In the genomic region with DNA sequence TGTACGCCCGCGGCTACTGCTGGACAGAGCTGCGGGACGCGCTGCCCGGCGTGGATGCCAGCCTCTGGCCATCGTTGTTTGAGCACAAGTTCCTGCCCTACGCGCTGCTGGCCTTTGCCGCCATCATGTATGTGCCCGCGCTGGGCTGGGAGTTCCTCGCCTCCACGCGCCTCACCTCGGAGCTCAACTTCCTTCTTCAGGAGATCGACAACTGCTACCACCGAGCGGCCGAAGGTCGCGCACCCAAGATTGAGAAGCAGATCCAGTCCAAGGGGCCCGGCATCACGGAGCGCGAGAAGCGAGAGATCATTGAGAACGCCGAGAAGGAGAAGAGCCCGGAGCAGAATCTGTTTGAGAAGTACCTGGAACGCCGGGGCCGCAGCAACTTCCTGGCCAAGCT, we compare ENCODE assay signal across 9 mouse cellular contexts. TPM values are rescaled to one million over a fixed set of nuclear protein-coding genes. Genes with fewer than 3 reads are reported as not detected.
DNase-seq lines count a peak whose midpoint lies in the region; ATAC-seq and TF ChIP-seq lines count a peak whose summit lies in the region.
"Had no signal": no experiment of that assay in that cellular context is flagged by ENCODE, and none has a peak within 500 bp of the region (broad histone marks: within the 10 kb centered on the region; RNA-seq: fewer than 3 reads in every experiment).

No protein-coding gene starts in this region.

- H3K36me3 ChIP-seq in heart, embryonic 13.5 days = no peaks in the 10 kb centered on the region
- no peaks in the 10 kb centered on the region for H3K36me3 ChIP-seq in lung, postnatal 0 days (ENCODE audit: insufficient read depth, low read length)
- H3K36me3 ChIP-seq in splenic B cell, adult 2 months (ENCODE audit: control insufficient read depth, insufficient read depth, low read length, poor library complexity, severe bottlenecking) = no peaks in the 10 kb centered on the region

- WGBS in heart, embryonic 13.5 days = 26% methylated on average over 35 of the region's 35 CpGs
- WGBS in lung, postnatal 0 days = 19% methylated on average over 35 of the region's 35 CpGs

- intact Hi-C loops in heart, postnatal 25 days (cut with DNase I) = no loop called here
- intact Hi-C loops in left cerebral cortex, adult 2 months (cut with DNase I) = no loop called here

- DNase-seq in heart, postnatal 25 days (ENCODE audit: low spot score) = no peak
- DNase-seq in lung, postnatal 0 days (ENCODE audit: low spot score) = no peak
- DNase-seq in lung, postnatal 14 days = no peak
- peak; percentile 30 for DNase-seq in splenic B cell, adult 2 months (ENCODE audit: low read depth, low spot score)
- no peak for DNase-seq in layer of hippocampus, adult 9-10 months (ENCODE audit: low spot score)
- no peak for DNase-seq in left cerebral cortex, adult 2 months (ENCODE audit: extremely low spot score in 1 of 2, low spot score in 2 of 2)

- no peak for TF ChIP-seq EP300 in lung, postnatal 0 days (IDR thresholded peaks at IDR 0.05)

- no peak overlapping the region for H3K27ac ChIP-seq in heart, embryonic 13.5 days (replicated peaks)
- H3K27ac ChIP-seq in lung, postnatal 0 days (ENCODE audit: low read length) = no peak overlapping the region
- H3K27ac ChIP-seq in left cerebral cortex, adult 2 months = no peak overlapping the region

- H3K4me3 ChIP-seq in heart, embryonic 13.5 days = peak overlapping the region; percentile 30
- H3K4me3 ChIP-seq in lung, postnatal 0 days (ENCODE audit: low read depth, low read length) = no peak overlapping the region
- no peak overlapping the region for H3K4me3 ChIP-seq in left cerebral cortex, adult 2 months

- peaks cover 24% of the 10 kb centered on the region for H3K4me1 ChIP-seq in heart, embryonic 13.5 days
- H3K4me1 ChIP-seq in lung, postnatal 0 days (ENCODE audit: insufficient read depth, low read depth, low read length) = no peaks in the 10 kb centered on the region

- peaks cover 84% of the 10 kb centered on the region for H3K27me3 ChIP-seq in heart, embryonic 13.5 days (replicated peaks)
- H3K27me3 ChIP-seq in lung, postnatal 0 days (replicated peaks; ENCODE audit: insufficient read depth, low read length) = peaks cover 6% of the 10 kb centered on the region; the same call in 1 of the 2 replicates
- H3K27me3 ChIP-seq in splenic B cell, adult 2 months (ENCODE audit: control insufficient read depth, insufficient read depth, low read length, poor library complexity, severe bottlenecking) = no peaks in the 10 kb centered on the region; the same call in 1 of the 2 replicates

- peak overlapping the region; percentile 50 for H3K9ac ChIP-seq in heart, embryonic 13.5 days
- H3K9ac ChIP-seq in lung, postnatal 0 days (replicated peaks; ENCODE audit: low read depth) = no peak overlapping the region

- no peak for ATAC-seq in heart, embryonic 13.5 days (ENCODE audit: extremely low read depth, insufficient number of reproducible peaks, low FRiP score, low TSS enrichment)
- ATAC-seq in lung, postnatal 0 days = no peak
- peak; percentile 57 to 58; a peak in 3 of 4 replicates for ATAC-seq in hematopoietic stem cell, adult 5-6 weeks (replicated peaks in 1 of 2; ENCODE audit: insufficient read depth in 1 of 2, low FRiP score in 2 of 2, low TSS enrichment in 1 of 2, low read depth in 1 of 2, poor library complexity in 2 of 2, severe bottlenecking in 2 of 2)

- no peaks in the 10 kb centered on the region for H3K9me3 ChIP-seq in heart, embryonic 13.5 days
- no peaks in the 10 kb centered on the region for H3K9me3 ChIP-seq in lung, postnatal 0 days (ENCODE audit: low read length)

- peak overlapping the region; percentile 56 for H3K4me2 ChIP-seq in heart, embryonic 13.5 days
- H3K4me2 ChIP-seq in lung, postnatal 0 days (replicated peaks; ENCODE audit: low read depth, low read length) = peak overlapping the region; percentile 47

- no peak for TF ChIP-seq CTCF in lung, postnatal 0 days (IDR thresholded peaks at IDR 0.05)
- no peak for TF ChIP-seq CTCF in left cerebral cortex, adult 2 months (IDR thresholded peaks at IDR 0.05)

RNA-seq across cellular contexts. Expression of gene Trabd, which starts 7.3 kb away (rescaled TPM):
- polyA plus RNA-seq in heart, embryonic 13.5 days (2015; fragmentation: Nextera tagmentation; extraction: Ambion mirVana) = 52.4 and 52.7 TPM in 2 replicates
- 10 to 100 TPM; 44.2 to 45.5 TPM for total RNA-seq in heart, postnatal 25 days (2021)
- polyA plus RNA-seq in lung, postnatal 0 days (2015; fragmentation: Nextera tagmentation; extraction: Ambion mirVana) = 41.8 and 43.4 TPM in 2 replicates
- total RNA-seq in hematopoietic stem cell, adult 5-6 weeks (2017) = 22.6 and 33.2 TPM in 2 replicates
- 10 to 100 TPM; 17.5 to 20.5 TPM for total RNA-seq in left cerebral cortex, adult 2 months (2021)

RNA-seq across cellular contexts. Expression of gene Panx2, which starts 8.1 kb away (rescaled TPM):
- 1.6 and 2.1 TPM in 2 replicates for polyA plus RNA-seq in heart, embryonic 13.5 days (2015; fragmentation: Nextera tagmentation; extraction: Ambion mirVana)
- 1 to 10 TPM; 1.4 to 1.6 TPM for total RNA-seq in heart, postnatal 25 days (2021)
- 0.11 and 0.18 TPM in 2 replicates for polyA plus RNA-seq in lung, postnatal 0 days (2015; fragmentation: Nextera tagmentation; extraction: Ambion mirVana)
- total RNA-seq in hematopoietic stem cell, adult 5-6 weeks (2017) = 0.56 TPM in 1 of 2 replicates, not detected in the other
- total RNA-seq in left cerebral cortex, adult 2 months (2021) = 100 to 1,000 TPM in 1 of 2 experiments, 10 to 100 TPM in 1; 99.1 to 121 TPM
- total RNA-seq: CH12.LX had no signal

RNA-seq across cellular contexts. Expression of gene Selenoo, which starts 21.3 kb away (rescaled TPM):
- polyA plus RNA-seq in heart, embryonic 13.5 days (2015; fragmentation: Nextera tagmentation; extraction: Ambion mirVana) = 10.8 and 11.6 TPM in 2 replicates
- 10 to 100 TPM; 15.1 to 15.2 TPM for total RNA-seq in heart, postnatal 25 days (2021)
- polyA plus RNA-seq in lung, postnatal 0 days (2015; fragmentation: Nextera tagmentation; extraction: Ambion mirVana) = 13.9 and 16.0 TPM in 2 replicates
- total RNA-seq in hematopoietic stem cell, adult 5-6 weeks (2017) = 18.0 and 20.2 TPM in 2 replicates
- 10 to 100 TPM; 21.1 to 21.3 TPM for total RNA-seq in left cerebral cortex, adult 2 months (2021)

RNA-seq across cellular contexts. Expression of gene Tubgcp6, which starts 55.3 kb away (rescaled TPM):
- 8.9 and 10.7 TPM in 2 replicates for polyA plus RNA-seq in heart, embryonic 13.5 days (2015; fragmentation: Nextera tagmentation; extraction: Ambion mirVana)
- total RNA-seq in heart, postnatal 25 days (2021) = 1 to 10 TPM; 8.8 to 9.4 TPM
- polyA plus RNA-seq in lung, postnatal 0 days (2015; fragmentation: Nextera tagmentation; extraction: Ambion mirVana) = 5.6 and 6.2 TPM in 2 replicates
- 18.2 and 24.1 TPM in 2 replicates for total RNA-seq in hematopoietic stem cell, adult 5-6 weeks (2017)
- 10 to 100 TPM; 34.7 to 35.3 TPM for total RNA-seq in left cerebral cortex, adult 2 months (2021)

Comparison
In these comparisons a context has a peak if more than half of its experiments do, and no peak if none do; other contexts are left out.
1. ATAC-seq: peak in hematopoietic stem cell, adult 5-6 weeks (2 of 2); none in heart, embryonic 13.5 days (single experiment) and lung, postnatal 0 days (single experiment).
2. RNA of gene Panx2, which starts 8.1 kb away (total RNA-seq): 99.1 to 121 TPM in left cerebral cortex, adult 2 months; 1.4 to 1.6 TPM in heart, postnatal 25 days and 0.56 TPM in hematopoietic stem cell, adult 5-6 weeks; every median in the first group is over 10 times any median in the second.